Mouse (Mus musculus): Measurements from ENCODE around the gene Ttll11.

The Ttll11 gene

DNA sequence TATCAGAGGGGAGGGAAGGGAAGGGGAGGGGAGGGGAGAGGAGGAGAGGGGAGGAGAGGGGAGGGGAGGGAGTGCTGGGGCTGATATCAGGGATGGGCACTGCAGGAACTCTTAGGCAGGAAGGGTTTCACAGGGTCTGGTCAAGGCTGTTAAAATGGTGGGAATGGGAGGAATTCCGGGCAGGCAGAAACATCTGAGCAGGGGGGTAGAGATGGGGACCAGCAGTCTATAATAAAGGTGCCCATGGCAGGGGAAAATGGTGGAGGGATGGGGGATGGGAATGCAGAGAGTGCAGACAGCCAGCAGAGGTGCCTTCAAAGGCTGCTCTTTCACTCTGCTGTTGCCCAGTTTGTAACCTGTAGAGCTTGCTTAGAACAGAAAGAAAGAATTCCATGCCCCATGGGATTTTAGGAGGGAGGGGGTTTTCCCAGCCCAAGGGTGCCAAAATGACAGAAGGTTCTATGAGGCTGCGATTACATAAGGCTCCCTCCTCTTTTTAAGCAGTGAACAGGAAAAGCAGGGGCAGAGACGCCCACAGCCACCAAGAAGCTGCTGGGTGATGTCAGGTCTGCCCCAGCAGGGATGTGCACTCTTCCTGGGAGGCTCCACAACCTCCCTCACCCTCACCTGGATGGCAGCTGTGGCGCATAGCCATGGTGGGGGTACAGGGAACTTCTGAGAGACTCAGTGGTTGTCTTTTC lies 211.0 kb downstream of the Ttll11 start:
- DNase-seq (ENCODE audit: low read depth, low spot score), result no peak

DNA sequence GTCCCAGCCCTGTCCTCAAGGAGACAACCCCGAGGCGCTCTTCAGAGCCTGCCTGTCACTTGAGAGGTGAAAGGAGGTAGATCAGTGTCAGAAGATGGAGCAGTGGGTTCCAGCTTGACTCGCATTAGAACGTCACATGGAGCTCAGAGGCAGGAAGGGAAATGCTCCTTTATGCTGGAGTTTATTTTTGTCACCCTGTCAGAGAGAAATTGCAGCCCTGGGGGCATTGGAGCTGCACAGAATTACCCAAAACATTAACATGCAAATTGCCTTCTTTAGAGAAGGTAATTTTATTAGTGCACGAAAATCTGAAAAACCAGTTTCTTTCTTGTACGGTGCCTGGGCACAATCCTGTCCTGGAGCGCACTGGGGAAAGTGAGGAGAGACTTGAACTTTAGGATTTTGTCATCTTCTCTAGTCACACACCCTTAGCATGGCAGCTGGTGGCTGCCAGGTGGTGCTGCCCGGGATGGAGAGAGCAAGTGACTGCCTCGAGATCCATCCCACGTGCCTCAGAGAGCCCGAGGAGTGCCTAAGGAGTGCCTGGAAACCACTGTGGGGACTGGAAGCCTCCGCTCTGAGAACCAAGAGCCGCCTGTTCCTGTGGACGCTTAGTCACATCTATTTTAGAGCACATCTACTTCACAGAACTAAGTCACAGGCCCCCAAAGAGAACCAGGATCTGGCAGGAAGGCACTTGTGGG lies 211.7 kb downstream of the Ttll11 start:
- no peak for DNase-seq (ENCODE audit: low read depth, low spot score)

- no peak for DNase-seq (ENCODE audit: low read depth, low spot score)
These were observed 215.4 kb downstream of the Ttll11 start for GRCm38 (mm10) chr2:35764328-35764727.

DNA sequence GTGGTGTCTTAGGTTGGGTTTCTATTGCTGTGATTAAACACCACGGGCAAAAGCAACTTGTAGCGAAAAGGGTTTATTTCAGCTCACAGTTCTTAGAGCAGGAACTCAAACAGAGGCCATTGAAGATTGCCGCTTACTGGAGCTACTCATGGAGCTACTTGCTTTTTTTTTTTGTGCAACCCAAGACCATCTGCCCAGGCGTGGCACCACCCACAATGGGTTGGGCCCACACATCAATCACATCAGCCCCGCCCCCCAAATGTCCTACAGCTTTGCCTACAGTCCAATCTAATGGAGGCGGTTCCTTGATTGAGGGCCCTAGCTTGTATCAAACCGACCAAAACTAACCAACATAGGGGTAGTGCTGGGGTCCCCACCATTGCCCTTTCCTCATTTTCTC lies 215.9 kb downstream of the Ttll11 start:
- no peak for DNase-seq (ENCODE audit: low read depth, low spot score)

DNA sequence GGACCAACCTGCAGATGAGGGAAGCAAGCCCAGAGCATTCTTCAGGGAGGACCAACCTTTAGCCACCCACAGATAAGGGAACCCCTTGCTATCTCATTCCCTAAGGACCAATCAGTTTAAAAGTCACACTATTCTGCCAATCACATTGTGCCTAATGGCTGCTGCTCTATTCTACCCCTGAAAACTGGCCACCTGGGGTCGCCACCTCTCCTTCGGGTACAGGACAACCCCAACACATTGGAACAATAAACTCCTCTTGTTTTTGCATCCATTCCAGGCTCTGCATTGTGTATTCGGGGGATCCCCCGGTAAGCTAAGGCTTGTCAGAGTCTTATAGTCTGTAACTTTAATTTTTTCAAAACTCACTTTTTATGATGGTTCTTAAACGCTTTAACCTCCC lies 218.3 kb downstream of the Ttll11 start:
- no peak for DNase-seq (ENCODE audit: low read depth, low spot score)

DNA sequence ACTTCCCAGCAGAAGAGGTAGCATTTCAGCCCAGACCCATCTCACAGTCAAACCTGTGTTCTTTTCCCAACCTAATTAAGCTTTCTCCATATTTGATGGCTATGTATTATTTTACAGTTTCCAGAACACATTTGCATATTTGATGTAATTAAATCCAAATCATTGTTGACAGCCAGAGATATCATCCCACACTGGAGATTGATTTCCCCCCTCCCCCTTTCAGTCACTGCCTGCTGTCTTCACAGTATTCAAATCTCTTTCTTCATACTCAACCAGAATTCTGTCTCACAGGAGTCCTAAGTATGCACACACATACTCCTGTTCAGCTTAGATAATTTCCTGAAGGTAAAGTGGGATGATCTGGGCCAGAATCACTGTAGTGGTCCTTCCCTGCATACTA lies 218.8 kb downstream of the Ttll11 start:
- DNase-seq (ENCODE audit: low read depth, low spot score), result no peak

DNA sequence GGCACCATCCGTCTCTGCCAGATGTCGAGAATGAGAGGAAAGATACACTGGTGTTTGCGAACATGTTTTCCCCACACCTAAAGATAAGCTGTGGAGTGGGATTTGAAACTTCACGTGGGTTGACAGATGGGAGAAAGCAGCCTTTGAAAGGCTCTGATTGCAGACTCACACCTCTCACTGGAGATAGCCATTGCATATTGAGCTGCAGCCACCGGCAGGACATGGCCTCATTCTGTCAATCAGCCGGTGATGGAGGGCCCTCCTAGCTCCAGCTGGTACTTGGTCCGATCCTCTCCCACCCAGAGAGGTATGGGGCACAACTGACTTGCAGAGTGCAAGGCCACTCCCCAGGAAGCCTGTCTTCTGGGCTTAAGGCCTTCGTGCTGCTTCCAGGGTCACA lies 219.4 kb downstream of the Ttll11 start:
- no peak for DNase-seq (ENCODE audit: low read depth, low spot score)

DNA sequence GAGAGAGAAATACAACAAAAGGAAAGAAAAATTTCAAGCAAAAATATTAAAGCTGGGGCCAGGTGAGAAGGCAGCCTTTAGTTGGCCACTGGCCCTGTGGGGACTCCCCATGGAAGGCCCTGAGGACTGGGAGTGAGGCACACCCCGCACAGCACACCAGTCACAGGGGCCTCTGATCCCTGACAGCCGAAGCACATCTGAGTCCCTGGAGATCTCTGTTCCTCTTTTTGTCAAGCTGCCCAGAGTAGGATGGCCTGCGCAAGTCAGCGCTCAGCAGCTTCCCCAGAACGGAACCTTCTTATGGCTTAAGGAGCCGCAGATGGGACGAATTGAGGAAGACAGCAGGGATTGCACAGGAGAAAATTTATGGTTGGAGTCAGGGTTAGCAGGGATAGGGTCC lies 223.2 kb downstream of the Ttll11 start:
- no peak for DNase-seq (ENCODE audit: low read depth, low spot score)

DNA sequence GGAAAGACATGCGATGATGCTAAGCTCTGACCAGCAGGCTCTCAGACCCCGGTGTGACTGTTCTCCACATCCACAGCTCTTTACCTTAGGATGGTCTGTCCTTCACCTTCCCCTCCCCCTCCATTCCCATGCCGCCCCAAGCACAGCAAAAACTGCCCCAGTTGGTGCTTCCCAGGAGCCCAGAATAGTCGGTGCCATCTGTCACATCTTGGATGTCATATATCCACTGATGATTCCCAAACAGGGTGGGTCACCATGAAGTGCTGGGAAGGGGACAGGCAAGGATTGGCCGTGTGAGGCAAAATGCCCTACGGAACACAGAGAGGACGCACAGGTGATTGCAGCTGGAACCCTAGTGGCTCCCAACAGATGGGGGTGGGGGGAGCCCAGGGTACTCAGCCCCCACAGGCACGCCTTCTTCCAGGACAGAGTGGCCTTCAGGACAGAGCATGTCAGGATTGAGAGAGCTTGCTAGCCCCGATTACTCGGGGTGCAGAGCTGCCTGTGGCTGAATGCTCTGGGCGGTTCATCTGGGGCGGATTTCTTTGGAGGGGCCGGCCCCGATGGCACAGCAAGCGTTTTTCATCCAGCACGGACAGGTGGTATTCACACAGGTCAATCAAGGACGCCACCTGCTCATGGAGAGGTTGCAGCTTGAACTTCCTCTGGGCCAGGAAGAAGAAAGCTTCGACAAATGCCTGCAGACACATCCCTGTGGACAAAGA lies 227.8 kb downstream of the Ttll11 start:
- no peak for DNase-seq (ENCODE audit: low read depth, low spot score)

GRCm38 (mm10) chr2:35750533-35751141 lies 229.1 kb downstream of the Ttll11 start:
- no peak for DNase-seq (ENCODE audit: low read depth, low spot score)

DNA sequence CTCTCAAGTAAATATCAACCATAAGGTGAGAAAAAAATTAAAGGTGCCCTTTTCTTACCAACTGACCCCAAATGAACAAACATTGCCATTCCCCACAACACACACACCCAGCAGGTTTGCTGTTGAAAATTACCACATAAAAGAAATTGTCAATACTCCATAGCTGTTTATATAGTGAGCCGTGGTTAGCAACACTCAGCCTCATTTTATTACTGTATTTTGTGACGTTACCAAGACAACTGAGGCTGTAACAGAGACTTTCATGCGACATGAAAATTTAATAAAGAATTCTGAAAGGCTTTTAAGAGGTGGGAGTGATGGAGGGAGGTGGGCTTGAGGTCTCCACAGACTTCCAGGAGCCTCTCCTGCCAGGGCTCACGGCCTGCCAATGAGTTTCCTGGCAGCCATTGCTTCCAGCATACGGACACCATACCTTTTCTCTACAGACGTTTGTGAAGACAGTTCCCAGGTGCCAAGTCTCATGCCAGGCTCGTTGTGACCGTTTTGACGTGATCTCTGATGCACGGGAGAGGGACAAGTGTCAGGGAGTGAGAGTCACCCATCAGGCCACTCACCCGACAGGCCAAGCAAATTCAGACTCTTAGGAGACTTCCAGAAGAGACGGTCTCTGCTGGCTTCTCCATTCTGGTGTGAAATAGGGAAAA lies 232.2 kb downstream of the Ttll11 start:
- no peak for DNase-seq (ENCODE audit: low read depth, low spot score)

GRCm38 (mm10) chr2:35746638-35747037 lies 233.1 kb downstream of the Ttll11 start:
- DNase-seq (ENCODE audit: low read depth, low spot score), result no peak

DNA sequence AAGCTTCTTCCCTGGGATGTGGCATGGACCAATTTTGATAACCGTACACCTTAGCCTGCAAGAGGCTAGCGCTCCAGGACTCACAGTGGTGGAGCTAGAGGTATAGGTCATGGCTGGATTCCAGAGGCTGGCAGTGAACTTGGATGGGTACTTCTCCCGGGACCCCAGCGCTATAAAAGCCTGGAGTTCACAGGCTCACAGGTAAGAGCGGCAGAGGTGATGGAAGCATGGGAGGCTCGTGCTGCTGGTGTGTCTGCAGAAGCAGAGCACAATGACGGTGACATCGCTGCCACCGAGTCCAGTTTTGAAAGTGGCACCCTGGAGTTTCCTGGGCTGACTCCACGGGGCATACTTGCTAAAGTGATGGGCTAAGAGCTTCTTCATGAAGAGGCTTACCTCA lies 233.8 kb downstream of the Ttll11 start:
- DNase-seq (ENCODE audit: low read depth, low spot score), result no peak

DNA sequence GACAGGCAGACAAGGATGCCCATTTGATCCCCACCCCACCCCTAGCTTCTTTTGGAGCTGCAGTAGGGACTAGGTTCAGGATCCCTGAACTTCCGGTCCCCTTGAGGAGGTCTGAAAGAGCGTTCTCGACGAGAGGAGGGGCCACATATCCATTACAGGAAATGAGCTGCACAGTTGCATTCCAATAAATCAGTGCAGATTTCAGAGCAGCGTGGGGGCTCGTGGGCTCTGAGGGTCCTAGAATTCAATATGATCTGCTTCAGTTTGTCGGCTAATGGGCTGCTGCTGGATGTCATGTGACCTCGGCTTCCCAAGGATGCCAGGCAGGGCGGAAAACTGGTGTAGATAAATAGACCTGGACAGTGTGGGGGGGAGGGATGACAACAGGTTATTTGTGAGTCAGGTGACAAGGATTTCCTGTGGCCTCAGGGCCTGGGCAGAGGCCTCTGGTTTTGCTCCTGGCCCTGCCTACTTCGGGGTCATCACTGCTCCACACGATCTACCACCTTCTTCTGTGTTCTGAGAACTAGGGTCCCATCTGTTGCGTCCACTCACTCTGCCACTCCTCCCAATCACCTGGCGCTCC lies 240.0 kb downstream of the Ttll11 start:
- DNase-seq (ENCODE audit: low read depth, low spot score), result no peak

- DNase-seq (ENCODE audit: low read depth, low spot score), result no peak
These were observed 242.2 kb downstream of the Ttll11 start for GRCm38 (mm10) chr2:35737467-35738027.

GRCm38 (mm10) chr2:35736061-35736460 lies 243.7 kb downstream of the Ttll11 start:
- DNase-seq (ENCODE audit: low read depth, low spot score), result no peak

DNA sequence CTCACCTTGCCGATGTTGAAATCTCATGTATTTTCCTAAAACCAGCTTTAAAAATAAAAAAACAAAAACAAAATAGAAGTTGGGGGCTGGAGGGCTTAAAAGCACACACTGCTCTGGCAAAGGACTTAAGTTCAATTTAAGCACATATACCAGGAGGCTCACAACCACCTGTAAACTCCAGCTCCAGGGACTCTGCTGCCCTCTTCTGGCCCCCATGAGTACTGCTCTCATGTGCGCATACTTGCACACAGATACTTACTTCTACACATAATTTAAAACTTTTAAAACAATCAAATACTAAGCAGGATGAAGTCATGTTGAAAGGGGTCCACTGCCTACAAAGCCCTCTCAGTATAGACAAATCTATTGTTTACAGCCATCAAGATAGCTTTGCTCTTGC lies 244.7 kb downstream of the Ttll11 start:
- no peak for DNase-seq (ENCODE audit: low read depth, low spot score)

DNA sequence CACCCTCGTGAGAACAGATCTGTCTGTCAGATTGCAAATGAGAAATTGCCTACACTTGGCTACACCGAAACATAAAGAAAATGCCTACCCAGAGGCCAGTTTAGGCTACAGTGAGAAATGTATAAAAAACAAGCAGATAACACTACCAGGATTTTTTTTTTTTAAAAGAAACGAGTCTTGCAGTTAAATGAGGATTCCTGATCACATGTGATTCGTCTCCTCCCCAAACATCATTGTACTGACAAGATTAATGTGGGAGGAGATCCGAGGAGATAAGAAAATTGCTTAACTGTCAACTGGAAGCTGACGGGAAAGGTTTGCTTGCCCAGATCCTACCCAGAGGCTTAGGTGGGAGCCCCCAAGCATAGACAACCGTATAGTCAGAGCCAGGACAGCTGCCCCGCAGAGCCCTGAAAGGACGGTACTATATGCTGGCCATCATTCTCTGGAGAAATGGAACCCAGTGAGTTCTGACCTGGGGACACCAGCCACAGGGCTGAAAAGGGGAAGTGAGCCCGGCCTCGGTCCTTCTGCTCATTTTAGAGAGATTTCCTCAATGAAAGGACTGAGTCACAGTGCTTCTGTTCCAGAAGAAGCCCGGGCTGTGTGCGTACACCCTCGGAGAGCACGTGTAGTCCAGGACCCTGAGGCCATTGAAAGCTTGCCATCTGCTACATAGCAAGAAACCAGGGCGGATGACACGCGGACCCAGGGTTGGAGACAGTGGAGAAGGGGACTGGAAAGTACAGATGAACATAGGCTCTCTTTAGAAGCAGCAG lies 247.9 kb downstream of the Ttll11 start:
- DNase-seq (ENCODE audit: low read depth, low spot score), result no peak

DNA sequence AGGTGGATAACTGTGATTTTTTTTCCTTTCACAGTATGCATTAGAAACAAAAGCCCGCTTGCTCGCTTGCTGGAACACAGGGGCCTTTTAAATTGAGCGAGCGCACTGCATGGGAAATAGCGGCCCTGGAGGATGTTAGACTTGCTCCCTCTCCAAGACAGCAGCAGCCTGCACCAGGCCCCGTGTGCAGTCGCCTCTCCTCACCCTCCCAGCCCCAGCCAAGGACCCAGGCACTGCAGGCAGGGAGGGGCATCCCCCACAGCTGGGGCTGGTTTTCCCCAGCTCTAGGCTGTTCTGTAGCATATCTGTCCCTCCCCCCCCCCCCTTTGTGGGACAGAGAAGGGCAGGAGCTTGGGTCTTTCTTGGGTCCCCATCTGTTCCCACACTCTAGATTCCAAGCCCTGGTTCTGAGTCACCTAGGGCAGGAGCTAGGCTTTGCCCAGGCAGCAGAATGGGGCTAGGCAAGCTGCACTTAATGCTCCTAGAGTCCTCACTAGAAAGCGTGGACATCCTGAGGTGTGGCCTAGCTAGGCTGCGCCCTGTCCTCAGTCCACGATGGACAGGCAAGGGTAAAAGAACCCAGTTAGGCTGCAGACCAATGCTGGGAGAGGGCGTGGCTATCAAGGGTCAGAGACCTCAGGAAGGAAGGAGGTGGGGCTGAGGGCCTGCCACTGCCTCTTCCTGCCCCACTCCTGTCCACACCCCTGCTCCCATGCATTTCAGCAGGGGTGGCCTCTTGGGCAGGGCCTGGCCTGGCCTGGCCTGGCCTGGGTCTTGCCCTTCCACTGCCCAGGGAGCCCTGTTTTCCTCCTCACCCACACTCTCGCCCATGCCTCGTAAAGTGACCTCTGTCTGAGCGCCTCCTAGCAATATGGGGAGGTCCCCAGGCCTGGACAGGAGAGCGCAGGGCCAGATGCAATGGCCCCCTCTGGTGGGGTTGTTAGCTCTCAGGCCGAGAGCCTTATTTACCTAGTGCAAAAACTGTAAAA lies 250.3 kb downstream of the Ttll11 start:
- no peak for DNase-seq (ENCODE audit: low read depth, low spot score)

Data from embryo, embryonic 11.5 days (tissue).